Mouse (Mus musculus) intestine, embryonic 14.5 days (tissue): ENCODE measurements at regions not wholly inside any gene's neighbourhood (a gene's known extent, or its start where the extent isn't known, plus 50 kb on each side); places are given as distances from the start of the nearest gene placed in this dataset.

Experiments used
- ATAC-seq: fragments of 200-750 bp; cut with Nextera tagmentation; replicated peaks from 2 replicates; pipeline ENCODE4 v1.8.0; 2017; ENCODE audit warnings: low read depth, moderate number of reproducible peaks, moderate TSS enrichment, moderate library complexity; ENCODE audit not compliant: low FRiP score, low TSS enrichment
- DNase-seq: peaks from one replicate; pipeline ENCODE4 v3.0.0-alpha.2; 2018; ENCODE audit warnings: low spot score
- H3K27ac ChIP-seq: fragments of 300-500 bp; sonication (generic); 2 replicates; pipeline ENCODE4 v1.5.1; 2014; ENCODE audit warnings: low read depth, mild to moderate bottlenecking, control low read depth
- H3K27me3 ChIP-seq: fragments of 300-500 bp; sonication (generic); replicated peaks from 2 replicates; pipeline ENCODE4 v1.6.1; 2014; ENCODE audit warnings: low read length, control low read depth; ENCODE audit not compliant: control insufficient read depth, insufficient read depth
- H3K36me3 ChIP-seq: fragments of 300-500 bp; sonication (generic); 2 replicates; pipeline ENCODE4 v1.6.1; 2014; ENCODE audit warnings: low read length, control low read depth; ENCODE audit not compliant: control insufficient read depth, insufficient read depth
- H3K4me1 ChIP-seq: fragments of 300-500 bp; sonication (generic); replicated peaks from 2 replicates; pipeline ENCODE4 v1.6.1; 2014; ENCODE audit warnings: low read length, control low read depth, mixed read lengths; ENCODE audit not compliant: control insufficient read depth, insufficient read depth
- H3K4me2 ChIP-seq: fragments of 300-500 bp; sonication (generic); 2 replicates; pipeline ENCODE4 v1.6.1; 2014; ENCODE audit warnings: low read length
- H3K4me3 ChIP-seq: fragments of 300-500 bp; sonication (generic); 2 replicates; pipeline ENCODE4 v1.5.1; 2014; ENCODE audit warnings: low read depth, low read length, control low read depth, mixed read lengths
- H3K9ac ChIP-seq: fragments of 300-500 bp; sonication (generic); 2 replicates; pipeline ENCODE4 v1.6.1; 2014; ENCODE audit warnings: mild to moderate bottlenecking, low read length
- H3K9me3 ChIP-seq: fragments of 300-500 bp; sonication (generic); 2 replicates; pipeline ENCODE4 v1.6.1; 2016; ENCODE audit warnings: low read length, control low read depth; ENCODE audit not compliant: control insufficient read depth
- WGBS: fragments of 180-500 bp; shearing (Covaris S2); extraction: QIAGEN DNeasy Blood & Tissue Kit; methylation state at CpG from one replicate; pipeline ENCODE4 v1.1.7; 2014; 5-methylcytosine and 5-hydroxymethylcytosine counted together

- no peak overlapping the region for H3K9ac ChIP-seq
- no peaks in the 10 kb centered on the region for H3K36me3 ChIP-seq
- H3K27me3 ChIP-seq: no peaks in the 10 kb centered on the region
- H3K27ac ChIP-seq: no peak overlapping the region
- DNase-seq (no peak), ATAC-seq (no peak)
- no peaks in the 10 kb centered on the region for H3K4me1 ChIP-seq
- 88% methylated on average over 9 of the region's 9 CpGs for WGBS
- no peaks in the 10 kb centered on the region for H3K9me3 ChIP-seq
- no peak overlapping the region for H3K4me3 ChIP-seq
- no peak overlapping the region for H3K4me2 ChIP-seq
Observed at GRCm38 (mm10) chr4:106262751-106263725, 53.0 kb upstream of the Usp24 start.
